Comparison of ENCODE assay signal across 8 mouse cellular contexts in the genomic region with DNA sequence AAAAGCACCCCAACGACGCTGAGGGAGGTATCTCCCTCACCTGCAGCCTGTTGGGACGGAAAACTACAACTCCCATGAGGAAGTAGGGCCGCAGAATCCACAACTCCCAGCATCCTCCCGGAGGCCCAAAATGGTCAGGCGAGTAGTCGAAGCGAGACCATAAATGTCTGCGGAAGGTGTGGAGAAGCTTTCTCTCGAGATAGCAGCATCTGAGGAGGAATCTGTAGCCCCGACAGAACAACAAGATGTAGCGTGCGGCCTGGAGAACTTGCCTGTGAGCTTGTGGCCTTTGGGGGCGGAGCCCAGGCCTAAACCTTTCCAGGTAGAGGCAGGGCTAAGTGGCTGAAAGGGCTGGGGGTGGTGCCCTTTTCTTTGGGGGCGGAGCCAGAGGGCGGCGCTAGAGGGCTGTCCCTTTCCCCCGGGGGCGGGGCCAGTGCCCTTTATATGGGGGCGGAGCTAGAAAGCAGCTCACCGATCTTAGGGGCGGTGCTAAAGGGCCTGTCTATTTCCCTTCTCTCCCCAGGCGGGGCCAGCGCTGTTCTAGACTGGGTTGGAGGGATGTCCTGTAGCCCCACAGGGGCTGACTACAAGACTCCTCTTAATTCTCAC. TPM values are rescaled to one million over a fixed set of nuclear protein-coding genes. Genes with fewer than 3 reads are reported as not detected.
DNase-seq lines count a peak whose midpoint lies in the region; ATAC-seq and TF ChIP-seq lines count a peak whose summit lies in the region.

TSS of gene Setmar (plus strand) at position 128 of the 609 bp plus-strand sequence.

- H3K9me3 ChIP-seq in ES-E14 (ENCODE audit: control insufficient read depth, insufficient read depth, low read depth, low read length): no peaks in the 10 kb centered on the region
- H3K9me3 ChIP-seq in forebrain, embryonic 16.5 days (ENCODE audit: control insufficient read depth, low read length): no peaks in the 10 kb centered on the region
- H3K9me3 ChIP-seq in lung, embryonic 14.5 days (ENCODE audit: low read depth, low read length): no peaks in the 10 kb centered on the region

- intact Hi-C loops in heart, postnatal 36 days (cut with DNase I): no loop called here

- no peak; the same call in 1 of the 2 replicates for TF ChIP-seq CTCF in layer of hippocampus, adult 2 months (conservative IDR thresholded peaks at IDR 0.05)
- peak; percentile 42 for TF ChIP-seq CTCF in lung, embryonic 14.5 days (IDR thresholded peaks at IDR 0.05; ENCODE audit: low read depth)
- TF ChIP-seq CTCF in olfactory bulb, adult 2 months (IDR thresholded peaks at IDR 0.05; ENCODE audit: insufficient read depth, low read depth, low read length): no peak
- peak; percentile 23; the same call in 1 of the 2 replicates for TF ChIP-seq CTCF in thymus, adult 2 months (IDR thresholded peaks at IDR 0.05; ENCODE audit: borderline replicate concordance, control insufficient read depth, extremely low read depth, insufficient read depth, low read length, poor library complexity)

- no peaks in the 10 kb centered on the region for H3K4me1 ChIP-seq in ES-E14 (ENCODE audit: control insufficient read depth in 2 of 2, insufficient read depth in 2 of 2, low read length in 2 of 2, poor library complexity in 1 of 2)
- H3K4me1 ChIP-seq in forebrain, embryonic 16.5 days (replicated peaks; ENCODE audit: control insufficient read depth, insufficient read depth, low read length): no peaks in the 10 kb centered on the region
- no peaks in the 10 kb centered on the region for H3K4me1 ChIP-seq in lung, embryonic 14.5 days (ENCODE audit: insufficient read depth)
- H3K4me1 ChIP-seq in olfactory bulb, adult 2 months (ENCODE audit: control insufficient read depth, insufficient read depth, low read length): no peaks in the 10 kb centered on the region
- no peaks in the 10 kb centered on the region for H3K4me1 ChIP-seq in thymus, adult 2 months (replicated peaks; ENCODE audit: control insufficient read depth, insufficient read depth, low read length)

- peak; percentile 88 for DNase-seq in ES-E14 (ENCODE audit: low read depth, low spot score)
- peak; percentile 97 for DNase-seq in cerebellum, adult 11-12 months
- peak; percentile 96 to 98 for DNase-seq in heart, postnatal 36 days
- DNase-seq in layer of hippocampus, adult 2 months (ENCODE audit: low spot score in 2 of 2): peak; percentile 97
- DNase-seq in lung, embryonic 14.5 days: peak; percentile 98
- peak; percentile 98 for DNase-seq in thymus, adult 2 months

- H3K9ac ChIP-seq in ES-E14 (ENCODE audit: insufficient read depth, low read depth, low read length, poor library complexity, severe bottlenecking): peak within 1 kb of the TSS; percentile 86
- H3K9ac ChIP-seq in forebrain, embryonic 16.5 days (replicated peaks; ENCODE audit: low read depth, low read length): peak within 1 kb of the TSS; percentile 75
- H3K9ac ChIP-seq in lung, embryonic 14.5 days: peak within 1 kb of the TSS; percentile 60

- H3K36me3 ChIP-seq in ES-E14 (ENCODE audit: control insufficient read depth, insufficient read depth, low read length, poor library complexity, severe bottlenecking): no peaks in the 10 kb centered on the region
- H3K36me3 ChIP-seq in forebrain, embryonic 16.5 days (ENCODE audit: control insufficient read depth, insufficient read depth): no peaks in the 10 kb centered on the region
- H3K36me3 ChIP-seq in lung, embryonic 14.5 days (ENCODE audit: insufficient read depth): no peaks in the 10 kb centered on the region
- no peaks in the 10 kb centered on the region for H3K36me3 ChIP-seq in thymus, adult 2 months (ENCODE audit: control insufficient read depth, insufficient read depth, low read length)

- WGBS in forebrain, embryonic 16.5 days: under 1% methylated on average over 23 of the region's 24 CpGs
- under 1% methylated on average over 24 of the region's 24 CpGs for WGBS in lung, embryonic 14.5 days
- WGBS in olfactory bulb, adult 2 months: under 1% methylated on average over 24 of the region's 24 CpGs
- under 1% methylated on average over 24 of the region's 24 CpGs for WGBS in thymus, adult 2 months

- in situ Hi-C loops in ES-E14 (cut with MboI; ENCODE audit: low sequenced_read_pairs in 2 of 2, unreplicated experiment in 2 of 2): loop anchor here in 1 of 2 experiments (25.0 kb wide), 1 partner anchor 1278 kb away; no protein-coding TSS in a partner anchor

- H3K4me3 ChIP-seq in ES-E14 (ENCODE audit: insufficient read depth in 1 of 2, low read depth in 1 of 2, low read length in 2 of 2, poor library complexity in 1 of 2, severe bottlenecking in 1 of 2): peak within 1 kb of the TSS; percentile 89 to 96
- H3K4me3 ChIP-seq in forebrain, embryonic 16.5 days (replicated peaks; ENCODE audit: low read length): peak within 1 kb of the TSS; percentile 68
- peak within 1 kb of the TSS; percentile 73 for H3K4me3 ChIP-seq in layer of hippocampus, adult 2 months
- H3K4me3 ChIP-seq in lung, embryonic 14.5 days (ENCODE audit: low read depth, low read length): peak within 1 kb of the TSS; percentile 48
- H3K4me3 ChIP-seq in olfactory bulb, adult 2 months (ENCODE audit: insufficient read depth, low read depth, low read length): peak within 1 kb of the TSS; percentile 82
- H3K4me3 ChIP-seq in thymus, adult 2 months (ENCODE audit: control insufficient read depth, insufficient read depth, low read length): peak within 1 kb of the TSS; percentile 96

- peak within 1 kb of the TSS; percentile 58 for H3K4me2 ChIP-seq in forebrain, embryonic 16.5 days (ENCODE audit: low read length)
- H3K4me2 ChIP-seq in lung, embryonic 14.5 days: peak within 1 kb of the TSS; percentile 64

- peak within 1 kb of the TSS; percentile 88 for H3K27ac ChIP-seq in ES-E14 (ENCODE audit: insufficient read depth, low read depth, low read length, poor library complexity, severe bottlenecking)
- H3K27ac ChIP-seq in forebrain, embryonic 16.5 days (ENCODE audit: low read length): peak within 1 kb of the TSS; percentile 95
- H3K27ac ChIP-seq in layer of hippocampus, adult 2 months: peak within 1 kb of the TSS; percentile 94
- H3K27ac ChIP-seq in lung, embryonic 14.5 days (ENCODE audit: low read depth): peak within 1 kb of the TSS; percentile 82
- peak within 1 kb of the TSS; percentile 96 for H3K27ac ChIP-seq in olfactory bulb, adult 2 months (ENCODE audit: insufficient read depth, low read depth, low read length)
- H3K27ac ChIP-seq in thymus, adult 2 months (ENCODE audit: control insufficient read depth, insufficient read depth, low read length): peak within 1 kb of the TSS; percentile 86

- TF ChIP-seq POLR2A in olfactory bulb, adult 2 months (IDR thresholded peaks at IDR 0.05; ENCODE audit: insufficient read depth, low read depth, low read length): peak; percentile 57
- TF ChIP-seq POLR2A in thymus, adult 2 months (IDR thresholded peaks at IDR 0.05; ENCODE audit: control insufficient read depth, extremely low read depth, insufficient read depth, low read length, poor library complexity): 0 out of 2 replicates have a peak, but pooled peaks have one; percentile 24

- no peaks in the 10 kb centered on the region for H3K27me3 ChIP-seq in forebrain, embryonic 16.5 days (replicated peaks; ENCODE audit: control insufficient read depth, insufficient read depth, low read length)
- H3K27me3 ChIP-seq in lung, embryonic 14.5 days (ENCODE audit: insufficient read depth, low read length): no peaks in the 10 kb centered on the region
- no peaks in the 10 kb centered on the region for H3K27me3 ChIP-seq in thymus, adult 2 months (ENCODE audit: control insufficient read depth, insufficient read depth, low read length)

- ATAC-seq in forebrain, embryonic 16.5 days: peak; percentile 96
- peak; percentile 98 for ATAC-seq in lung, embryonic 14.5 days (ENCODE audit: insufficient read depth)

TF ChIP-seq in ES-E14, 5 proteins besides CTCF, POLR2A, EP300 and RAD21:
- TF ChIP-seq ZNF384 (IDR thresholded peaks at IDR 0.05; ENCODE audit: low read depth, low read length) (no peak), MAFK (IDR thresholded peaks at IDR 0.05; ENCODE audit: insufficient read depth, low read depth, low read length) (no peak), CHD2 (IDR thresholded peaks at IDR 0.05; ENCODE audit: low read depth, low read length) (no peak), ZC3H11A (IDR thresholded peaks at IDR 0.05; ENCODE audit: borderline replicate concordance, low read depth, low read length) (no peak), HCFC1 (IDR thresholded peaks at IDR 0.05; ENCODE audit: borderline replicate concordance, insufficient read depth, low read length) (peak; percentile 95)

RNA-seq across cellular contexts. Expression of gene Setmar, which starts in this region (rescaled TPM):
- total RNA-seq in ES-E14 (2012; rRNA removed): 3.2 and 3.3 TPM in 2 replicates
- 6.3 and 6.8 TPM in 2 replicates for polyA plus RNA-seq in forebrain, embryonic 16.5 days (2015; fragmentation: Nextera tagmentation; extraction: Ambion mirVana)
- 1 to 10 TPM; 2.9 to 4.3 TPM for total RNA-seq in heart, postnatal 36 days (2021)
- 1 to 10 TPM; 7.6 to 9.0 TPM for total RNA-seq in layer of hippocampus, adult 2 months (2021)
- 6.0 and 6.9 TPM in 2 replicates for polyA plus RNA-seq in lung, embryonic 14.5 days (2014; fragmentation: Nextera tagmentation; extraction: Ambion mirVana)
- polyA plus RNA-seq in olfactory bulb, adult 2 months (2012; ENCODE audit: insufficient read depth, insufficient read length, low replicate concordance, missing spikeins): not detected in 2 replicates
- 2.7 TPM in 2 replicates for polyA plus RNA-seq in thymus, adult 2 months (2012; rRNA removed)

Comparison
In these comparisons a context has a peak if more than half of its experiments do, and no peak if none do; other contexts are left out.
1. Peak in every context shown above with its lines: DNase-seq, ATAC-seq, H3K4me3 ChIP-seq and H3K27ac ChIP-seq.
2. CTCF ChIP-seq: peak in lung, embryonic 14.5 days (single experiment) and thymus, adult 2 months (single experiment); none in layer of hippocampus, adult 2 months (single experiment) and olfactory bulb, adult 2 months (single experiment).